Mouse (Mus musculus) heart, embryonic 13.5 days (tissue): ENCODE measurements around the gene Herc3. TPM values are rescaled to one million over a fixed set of nuclear protein-coding genes. Genes with fewer than 3 reads are reported as not detected.

Source experiments
- polyA plus RNA-seq: library from polyadenylated mRNA; unstranded; fragments of >200 nt; fragmentation: Nextera tagmentation; extraction: Ambion mirVana; gene quantifications from 2 replicates; pipeline ENCODE4 v1.2.1, GENCODE M21; 2015

The Herc3 gene
- polyA plus RNA-seq, 1 experiment from 2014 or later, result 34.6 TPM

Other genes with a start within 250 kb of the Herc3 start
- 57.3 and 64.0 TPM in 2 replicates for gene Abcg2, start 246.9 kb upstream of the Herc3 start, polyA plus RNA-seq
- gene Nap1l5, start 75.6 kb downstream of the Herc3 start, polyA plus RNA-seq, result 1.2 and 2.0 TPM in 2 replicates
- 5.7 and 7.1 TPM in 2 replicates for gene Fam13a, start 193.1 kb downstream of the Herc3 start, polyA plus RNA-seq